8 mouse cellular contexts compared by ENCODE assay signal in the genomic region with DNA sequence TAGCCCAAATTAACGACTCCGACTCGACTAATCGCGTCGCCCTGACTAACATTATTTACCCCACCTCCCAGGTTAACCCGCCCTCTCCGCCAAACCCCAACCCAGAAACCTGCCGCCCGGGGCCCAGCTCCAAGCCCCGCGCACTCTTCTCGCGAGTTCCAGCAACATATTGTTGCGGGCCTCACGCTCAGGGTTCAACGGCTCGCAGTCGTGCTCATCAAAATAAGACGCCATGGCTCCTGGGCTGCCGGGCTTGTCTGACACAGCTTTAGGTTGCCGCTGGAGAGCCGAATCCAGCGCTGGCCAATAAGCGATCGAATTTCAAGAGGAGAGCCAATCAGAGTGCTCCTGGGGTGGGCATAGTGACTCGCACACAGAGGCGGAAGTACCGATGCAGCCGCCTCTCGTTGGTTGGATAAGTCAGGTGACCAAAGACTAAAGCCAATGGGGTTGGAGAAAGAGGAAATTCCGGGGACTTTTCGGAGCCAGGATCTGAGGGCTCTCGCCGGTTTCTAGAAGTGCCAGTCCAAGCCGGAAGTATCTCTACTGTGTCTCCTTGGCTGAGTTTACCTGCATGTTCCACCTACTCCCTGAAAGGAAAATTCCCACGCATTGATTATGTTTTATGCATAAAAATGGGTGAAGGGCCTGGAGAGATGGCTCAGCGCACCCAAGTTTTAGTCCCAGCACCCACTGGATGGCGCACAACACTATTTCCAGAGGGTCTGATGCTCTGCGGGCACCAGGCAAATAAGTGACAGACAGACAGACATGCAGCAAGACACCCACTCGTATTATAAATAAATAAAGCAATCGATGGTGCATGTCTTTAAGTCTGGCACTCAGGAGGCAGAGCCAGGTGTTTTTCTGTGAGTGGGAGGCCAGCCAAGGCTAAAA. TPM values are rescaled to one million over a fixed set of nuclear protein-coding genes. Genes with fewer than 3 reads are reported as not detected.
A peak's percentile ranks its signal among the peaks of the same experiment; 100 is the strongest.
DNase-seq lines count a peak whose midpoint lies in the region; ATAC-seq and TF ChIP-seq lines count a peak whose summit lies in the region.

No protein-coding gene starts in this region.

- under 1% methylated on average over 42 of the region's 42 CpGs for WGBS in forebrain, embryonic 15.5 days
- under 1% methylated on average over 42 of the region's 42 CpGs for WGBS in lung, adult 2 months

- H3K27me3 ChIP-seq in forebrain, embryonic 15.5 days = no peaks in the 10 kb centered on the region

- H3K9ac ChIP-seq in ES-E14 (ENCODE audit: insufficient read depth, low read depth, low read length, poor library complexity, severe bottlenecking) = peak overlapping the region; percentile 95
- H3K9ac ChIP-seq in forebrain, embryonic 15.5 days (replicated peaks) = peak overlapping the region; percentile 68

- H3K4me1 ChIP-seq in ES-E14 (ENCODE audit: control insufficient read depth in 2 of 2, insufficient read depth in 2 of 2, low read length in 2 of 2, poor library complexity in 1 of 2) = peaks cover 0 to 2% of the 10 kb centered on the region in 2 experiments; a peak in 1 of 4 replicates
- H3K4me1 ChIP-seq in forebrain, embryonic 15.5 days = peaks cover 26% of the 10 kb centered on the region
- H3K4me1 ChIP-seq in lung, adult 2 months (ENCODE audit: control insufficient read depth, insufficient read depth, low read length) = peaks cover 8% of the 10 kb centered on the region

- peak; percentile 94 for DNase-seq in ES-E14 (ENCODE audit: low read depth, low spot score)
- peak; percentile 97 for DNase-seq in cerebellum, adult 11-12 months
- peak; percentile 96 for DNase-seq in heart, postnatal 25 days (ENCODE audit: low spot score)
- peak; percentile 96 to 97 for DNase-seq in layer of hippocampus, adult 18-20 months (ENCODE audit: low spot score in 2 of 2)
- peak; percentile 95 for DNase-seq in lung, adult 2 months
- DNase-seq in thymus, adult 18-20 months = peak; percentile 92 to 96

- peak overlapping the region; percentile 91 to 92 for H3K4me3 ChIP-seq in ES-E14 (ENCODE audit: insufficient read depth in 1 of 2, low read depth in 1 of 2, low read length in 2 of 2, poor library complexity in 1 of 2, severe bottlenecking in 1 of 2)
- H3K4me3 ChIP-seq in forebrain, embryonic 15.5 days = peak overlapping the region; percentile 60
- peak overlapping the region; percentile 75 for H3K4me3 ChIP-seq in lung, adult 2 months (replicated peaks; ENCODE audit: extremely low read depth, low read depth, low read length)

- peak overlapping the region; percentile 68 for H3K4me2 ChIP-seq in forebrain, embryonic 15.5 days (replicated peaks)

- intact Hi-C loops in heart, postnatal 25 days (cut with DNase I) = loop anchor here (2.0 kb wide), 1 partner anchor 44 kb away; no protein-coding TSS in a partner anchor

- H3K36me3 ChIP-seq in ES-E14 (ENCODE audit: control insufficient read depth, insufficient read depth, low read length, poor library complexity, severe bottlenecking) = peaks cover 14% of the 10 kb centered on the region
- H3K36me3 ChIP-seq in forebrain, embryonic 15.5 days = peaks cover 7% of the 10 kb centered on the region; the same call in 1 of the 2 replicates

- in situ Hi-C loops in ES-E14 (cut with MboI; ENCODE audit: low sequenced_read_pairs in 2 of 2, unreplicated experiment in 2 of 2) = no loop called here

- no peaks in the 10 kb centered on the region for H3K9me3 ChIP-seq in ES-E14 (ENCODE audit: control insufficient read depth, insufficient read depth, low read depth, low read length)
- no peaks in the 10 kb centered on the region for H3K9me3 ChIP-seq in forebrain, embryonic 15.5 days

- TF ChIP-seq CTCF in lung, adult 2 months (IDR thresholded peaks at IDR 0.05; ENCODE audit: insufficient read depth, low read length) = peak; percentile 19; the same call in 1 of the 2 replicates

- H3K27ac ChIP-seq in ES-E14 (ENCODE audit: insufficient read depth, low read depth, low read length, poor library complexity, severe bottlenecking) = peak overlapping the region; percentile 71; the same call in 1 of the 2 replicates
- H3K27ac ChIP-seq in forebrain, embryonic 15.5 days (replicated peaks) = peak overlapping the region; percentile 81

- ATAC-seq in forebrain, embryonic 15.5 days (replicated peaks) = peak; percentile 99
- ATAC-seq in neutrophil, adult 5-6 weeks (ENCODE audit: extremely low read depth, insufficient number of reproducible peaks, low FRiP score, poor library complexity, severe bottlenecking) = peak; percentile 99

- TF ChIP-seq POLR2A in lung, adult 2 months (IDR thresholded peaks at IDR 0.05; ENCODE audit: borderline replicate concordance, extremely low read depth, low read depth, low read length) = peak; percentile 83; the same call in 1 of the 2 replicates

TF ChIP-seq in ES-E14, 5 proteins besides CTCF, POLR2A, EP300 and RAD21:
- TF ChIP-seq ZNF384 (IDR thresholded peaks at IDR 0.05; ENCODE audit: low read depth, low read length) = no peak
- peak; percentile 15; the same call in 1 of the 2 replicates for TF ChIP-seq ZC3H11A (IDR thresholded peaks at IDR 0.05; ENCODE audit: borderline replicate concordance, low read depth, low read length)
- peak; percentile 32; the same call in 1 of the 2 replicates for TF ChIP-seq HCFC1 (IDR thresholded peaks at IDR 0.05; ENCODE audit: borderline replicate concordance, insufficient read depth, low read length)
- no peak for TF ChIP-seq MAFK (IDR thresholded peaks at IDR 0.05; ENCODE audit: insufficient read depth, low read depth, low read length)
- TF ChIP-seq CHD2 (IDR thresholded peaks at IDR 0.05; ENCODE audit: low read depth, low read length) = no peak; the same call in 1 of the 2 replicates

RNA-seq across cellular contexts. Expression of a gene that starts 4.4 kb away (rescaled TPM):
- 57.2 and 62.0 TPM in 2 replicates for total RNA-seq in ES-E14 (2012; rRNA removed)
- polyA plus RNA-seq in forebrain, embryonic 15.5 days (2015; fragmentation: Nextera tagmentation; extraction: Ambion mirVana) = 126 and 130 TPM in 2 replicates
- total RNA-seq in heart, postnatal 25 days (2021) = 10 to 100 TPM; 33.9 to 41.2 TPM
- 10 to 100 TPM; 87.5 to 89.4 TPM for total RNA-seq in layer of hippocampus, adult 18-20 months (2021)
- 96.8 and 123 TPM in 2 replicates for polyA plus RNA-seq in lung, adult 2 months (2012; rRNA removed)
- 79.3 and 102 TPM in 2 replicates for total RNA-seq in neutrophil, adult 5-6 weeks (2017)

RNA-seq across cellular contexts. Expression of a gene that starts 7.1 kb away (rescaled TPM):
- total RNA-seq in ES-E14 (2012; rRNA removed) = 21.2 and 26.1 TPM in 2 replicates
- polyA plus RNA-seq in forebrain, embryonic 15.5 days (2015; fragmentation: Nextera tagmentation; extraction: Ambion mirVana) = 15.2 and 15.6 TPM in 2 replicates
- total RNA-seq in heart, postnatal 25 days (2021) = 10 to 100 TPM; 18.0 to 21.1 TPM
- 1 to 10 TPM; 8.4 to 9.2 TPM for total RNA-seq in layer of hippocampus, adult 18-20 months (2021)
- 60.7 and 71.8 TPM in 2 replicates for polyA plus RNA-seq in lung, adult 2 months (2012; rRNA removed)
- 0.93 and 2.2 TPM in 2 replicates for total RNA-seq in neutrophil, adult 5-6 weeks (2017)

RNA-seq across cellular contexts. Expression of a gene that starts 15.3 kb away (rescaled TPM):
- total RNA-seq in ES-E14 (2012; rRNA removed) = 7.7 TPM in 2 replicates
- polyA plus RNA-seq in forebrain, embryonic 15.5 days (2015; fragmentation: Nextera tagmentation; extraction: Ambion mirVana) = 22.5 and 22.7 TPM in 2 replicates
- 10 to 100 TPM in 1 of 2 experiments, 1 to 10 TPM in 1; 9.4 to 10.1 TPM for total RNA-seq in heart, postnatal 25 days (2021)
- total RNA-seq in layer of hippocampus, adult 18-20 months (2021) = 10 to 100 TPM; 17.0 to 17.9 TPM
- polyA plus RNA-seq in lung, adult 2 months (2012; rRNA removed) = 19.3 and 21.3 TPM in 2 replicates
- 44.6 and 44.9 TPM in 2 replicates for total RNA-seq in neutrophil, adult 5-6 weeks (2017)

RNA-seq across cellular contexts. Expression of a gene that starts 17.4 kb away (rescaled TPM):
- 62.6 and 76.9 TPM in 2 replicates for total RNA-seq in ES-E14 (2012; rRNA removed)
- polyA plus RNA-seq in forebrain, embryonic 15.5 days (2015; fragmentation: Nextera tagmentation; extraction: Ambion mirVana) = 52.9 and 53.4 TPM in 2 replicates
- 10 to 100 TPM; 15.7 to 16.6 TPM for total RNA-seq in heart, postnatal 25 days (2021)
- total RNA-seq in layer of hippocampus, adult 18-20 months (2021) = 10 to 100 TPM; 31.1 to 33.1 TPM
- 20.0 and 21.8 TPM in 2 replicates for polyA plus RNA-seq in lung, adult 2 months (2012; rRNA removed)
- 34.1 and 44.6 TPM in 2 replicates for total RNA-seq in neutrophil, adult 5-6 weeks (2017)

RNA-seq across cellular contexts. Expression of a gene that starts 17.9 kb away (rescaled TPM):
- 1.0 and 1.2 TPM in 2 replicates for total RNA-seq in ES-E14 (2012; rRNA removed)
- 8.9 and 9.4 TPM in 2 replicates for polyA plus RNA-seq in forebrain, embryonic 15.5 days (2015; fragmentation: Nextera tagmentation; extraction: Ambion mirVana)
- total RNA-seq in heart, postnatal 25 days (2021) = 10 to 100 TPM; 56.3 to 59.6 TPM
- 1 to 10 TPM; 5.8 to 8.1 TPM for total RNA-seq in layer of hippocampus, adult 18-20 months (2021)
- 74.6 and 91.7 TPM in 2 replicates for polyA plus RNA-seq in lung, adult 2 months (2012; rRNA removed)
- 15.8 and 16.2 TPM in 2 replicates for total RNA-seq in neutrophil, adult 5-6 weeks (2017)

Comparison
In these comparisons a context has a peak if more than half of its experiments do, and no peak if none do; other contexts are left out.
1. Peak in every context shown above with its lines: DNase-seq, ATAC-seq, H3K4me3 ChIP-seq and H3K27ac ChIP-seq.